In genomic region chr8:121698615-121699101, GRCm38 (mm10) we compare ENCODE assay signal across 9 mouse cellular contexts. TPM values are rescaled to one million over a fixed set of nuclear protein-coding genes. Genes with fewer than 3 reads are reported as not detected.
DNase-seq lines count a peak whose midpoint lies in the region; ATAC-seq lines count a peak whose summit lies in the region.
"Had no signal": no experiment of that assay in that cellular context is flagged by ENCODE, and none has a peak within 500 bp of the region (broad histone marks: within the 10 kb centered on the region; RNA-seq: fewer than 3 reads in every experiment).

No protein-coding gene starts in this region.

- peaks cover 15% of the 10 kb centered on the region for H3K4me1 ChIP-seq in forebrain, embryonic 15.5 days
- 0 out of 2 replicates have a peak, but pooled peaks cover 3% of the 10 kb centered on the region for H3K4me1 ChIP-seq in liver, embryonic 12.5 days

- no peak overlapping the region for H3K4me3 ChIP-seq in forebrain, embryonic 15.5 days
- H3K4me3 ChIP-seq in liver, embryonic 12.5 days, result 0 out of 2 replicates have a peak overlapping the region, but pooled peaks have one; percentile 1

- H3K9me3 ChIP-seq in forebrain, embryonic 15.5 days, result no peaks in the 10 kb centered on the region
- no peaks in the 10 kb centered on the region for H3K9me3 ChIP-seq in liver, embryonic 12.5 days (replicated peaks)

- peak; percentile 41; the same call in 1 of the 2 replicates for ATAC-seq in forebrain, embryonic 15.5 days (replicated peaks)
- no peak for ATAC-seq in liver, embryonic 12.5 days
- ATAC-seq in megakaryocyte progenitor cell, adult 5-6 weeks (replicated peaks; ENCODE audit: poor library complexity), result no peak

- H3K36me3 ChIP-seq in forebrain, embryonic 15.5 days, result no peaks in the 10 kb centered on the region
- no peaks in the 10 kb centered on the region for H3K36me3 ChIP-seq in liver, embryonic 12.5 days

- peak; percentile 25 for DNase-seq in embryo, embryonic 10 days (ENCODE audit: low spot score)
- DNase-seq in embryo, embryonic 11 days, result no peak
- DNase-seq in A20 (ENCODE audit: low read depth, low spot score), result peak; percentile 16
- no peak for DNase-seq in adrenal gland, adult (ENCODE audit: inconsistent age in 2 of 2, low spot score in 1 of 2)
- no peak for DNase-seq in layer of hippocampus, adult 9-11 months
- DNase-seq: adrenal gland, adult 8-10 months had no signal

- WGBS in forebrain, embryonic 15.5 days, result 8% methylated on average over 9 of the region's 9 CpGs
- 7% methylated on average over 9 of the region's 9 CpGs for WGBS in liver, embryonic 12.5 days (ENCODE audit: insufficient replicate concordance)

- no peaks in the 10 kb centered on the region for H3K27me3 ChIP-seq in forebrain, embryonic 15.5 days
- H3K27me3 ChIP-seq in liver, embryonic 12.5 days (replicated peaks), result peaks cover 22% of the 10 kb centered on the region

- H3K27ac ChIP-seq in forebrain, embryonic 15.5 days (replicated peaks), result peak overlapping the region; percentile 28; the same call in 1 of the 2 replicates
- H3K27ac ChIP-seq in liver, embryonic 12.5 days, result no peak overlapping the region

- H3K9ac ChIP-seq in forebrain, embryonic 15.5 days (replicated peaks), result no peak overlapping the region
- H3K9ac ChIP-seq in liver, embryonic 12.5 days, result no peak overlapping the region

- peak overlapping the region; percentile 37; the same call in 1 of the 2 replicates for H3K4me2 ChIP-seq in forebrain, embryonic 15.5 days (replicated peaks)
- H3K4me2 ChIP-seq in liver, embryonic 12.5 days, result peak overlapping the region; percentile 31

RNA-seq across cellular contexts. Expression of gene Jph3, which starts 30.8 kb away (rescaled TPM):
- polyA plus RNA-seq in forebrain, embryonic 15.5 days (2015; fragmentation: Nextera tagmentation; extraction: Ambion mirVana), result 79.9 and 82.5 TPM in 2 replicates
- polyA plus RNA-seq in liver, embryonic 12.5 days (2016; fragmentation: Nextera tagmentation; extraction: Ambion mirVana), result 0.13 and 0.24 TPM in 2 replicates
- not detected in 2 replicates for total RNA-seq in megakaryocyte progenitor cell, adult 5-6 weeks (2015)
- total RNA-seq in megakaryocyte progenitor cell, adult 5-6 weeks (2017), result 0.04 TPM in 1 of 2 replicates, not detected in the other

RNA-seq across cellular contexts. Expression of gene Zcchc14, which starts 46.0 kb away (rescaled TPM):
- 36.7 and 39.2 TPM in 2 replicates for polyA plus RNA-seq in forebrain, embryonic 15.5 days (2015; fragmentation: Nextera tagmentation; extraction: Ambion mirVana)
- 2.8 and 2.9 TPM in 2 replicates for polyA plus RNA-seq in liver, embryonic 12.5 days (2016; fragmentation: Nextera tagmentation; extraction: Ambion mirVana)
- total RNA-seq in megakaryocyte progenitor cell, adult 5-6 weeks (2015), result 0.07 TPM in 1 of 2 replicates, not detected in the other
- total RNA-seq in megakaryocyte progenitor cell, adult 5-6 weeks (2017), result 0.04 TPM in 1 of 2 replicates, not detected in the other

Comparison
In these comparisons a context has a peak if more than half of its experiments do, and no peak if none do; other contexts are left out.
1. DNase-seq: peak in embryo, embryonic 10 days (single experiment) and A20 (single experiment); none in embryo, embryonic 11 days (single experiment), adrenal gland, adult (0 of 2) and layer of hippocampus, adult 9-11 months (single experiment).
2. RNA of gene Jph3, which starts 30.8 kb away (polyA plus RNA-seq): 79.9 to 82.5 TPM in forebrain, embryonic 15.5 days; 0.13 to 0.24 TPM in liver, embryonic 12.5 days; every median in the first group is over 10 times any median in the second.